Mouse (Mus musculus) embryo, embryonic 10.5 days (tissue): ENCODE measurements around the gene Creb3l2.

Experiments used
- DNase-seq: peaks from one replicate; pipeline ENCODE4 v3.0.0-alpha.2; 2015; ENCODE audit warnings: low spot score

Gene Creb3l2

DNA sequence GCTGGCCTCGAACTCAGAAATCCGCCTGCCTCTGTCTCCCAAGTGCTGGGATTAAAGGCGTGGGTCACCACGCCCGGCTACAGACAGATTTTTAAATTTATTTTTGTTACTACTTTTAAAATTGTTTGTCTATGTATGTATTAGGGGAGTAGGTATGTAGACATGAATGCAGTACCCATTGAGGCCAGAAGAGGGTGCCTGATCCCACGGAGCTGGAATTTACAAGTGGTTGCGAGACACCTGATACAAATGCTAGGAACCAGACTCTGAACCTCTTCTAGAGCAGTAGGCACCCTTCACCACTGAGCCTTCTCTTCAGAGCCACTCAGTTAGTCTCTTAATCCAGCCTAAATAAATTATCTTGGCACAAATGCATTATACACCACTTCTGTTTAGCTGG is 70.6 kb downstream of the Creb3l2 start:
- DNase-seq: peak; percentile 28

DNA sequence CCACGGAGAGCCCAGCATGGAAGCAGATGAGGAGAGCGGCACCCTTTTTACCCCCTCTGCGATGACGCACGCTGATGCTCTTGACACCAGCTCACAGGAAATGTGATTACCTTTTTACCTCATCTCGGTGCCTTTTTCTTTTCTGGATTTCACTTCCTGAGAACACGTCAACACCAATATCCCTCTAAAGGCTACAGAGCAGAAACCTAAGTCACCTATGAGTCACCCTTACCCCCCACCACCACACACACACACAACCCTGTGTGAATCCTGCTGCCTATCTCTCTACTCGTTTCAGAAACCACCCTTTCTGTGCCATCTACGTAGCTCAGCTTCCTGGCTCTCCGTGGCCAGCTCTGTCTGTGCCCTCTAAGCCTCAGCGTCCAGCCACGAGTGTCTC is 71.4 kb downstream of the Creb3l2 start:
- no peak for DNase-seq

DNA sequence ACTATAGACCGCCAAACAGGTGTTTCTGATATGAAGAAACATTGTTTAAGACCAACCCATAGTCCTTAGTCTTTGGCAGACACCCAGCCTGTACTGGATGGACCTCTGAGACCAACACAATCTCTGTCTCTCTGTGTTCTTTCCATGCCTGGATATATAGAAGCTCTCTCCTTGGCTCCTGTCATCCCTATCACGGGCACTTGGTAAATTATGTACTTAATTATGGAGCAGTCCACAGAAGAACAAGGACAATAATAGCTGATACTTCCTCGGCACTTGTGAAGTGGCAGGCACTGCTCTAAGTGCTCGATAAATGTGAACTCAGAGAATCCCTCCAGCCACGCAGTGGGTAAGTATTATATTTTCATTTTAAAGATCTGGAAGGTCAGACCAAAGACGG is 72.2 kb downstream of the Creb3l2 start:
- no peak for DNase-seq

DNA sequence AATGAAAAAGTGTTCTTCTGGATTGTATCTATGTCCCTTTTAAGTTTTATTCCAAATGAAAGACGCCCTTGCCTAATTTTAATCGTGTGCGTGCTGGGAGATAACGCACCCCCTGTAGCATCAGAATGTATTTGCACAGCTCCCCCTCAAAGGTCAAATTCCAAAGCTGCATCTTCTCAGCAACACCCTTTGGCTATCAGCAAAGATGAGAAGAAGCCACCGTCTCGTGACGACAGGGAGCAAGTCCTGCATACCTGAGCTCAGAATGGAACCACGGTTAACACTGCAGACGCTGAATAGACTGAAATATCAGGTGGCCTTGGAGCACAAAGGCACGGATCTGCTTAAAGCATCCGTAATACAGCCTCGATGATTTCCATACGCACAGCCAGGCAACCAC is 73.7 kb downstream of the Creb3l2 start:
- no peak for DNase-seq

DNA sequence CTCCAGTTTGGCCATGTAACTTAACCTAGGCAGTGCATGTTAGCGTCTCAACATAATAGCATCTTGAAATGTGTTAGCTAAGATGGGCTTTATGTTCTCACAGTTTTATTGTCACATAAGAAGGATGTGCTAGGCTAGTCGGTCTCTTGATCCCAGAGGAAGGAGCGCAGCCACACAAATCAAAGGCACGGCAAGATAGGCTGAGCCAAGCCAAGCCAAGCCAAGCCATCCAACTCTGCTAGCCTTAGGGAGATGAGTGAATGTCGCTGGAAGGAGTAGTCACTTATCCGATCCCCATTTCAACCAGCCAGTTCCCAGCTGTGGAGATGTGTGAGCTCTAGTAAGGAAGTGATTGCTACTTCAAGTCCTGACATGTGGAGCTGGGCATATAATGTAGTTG is 75.0 kb downstream of the Creb3l2 start:
- DNase-seq: no peak

DNA sequence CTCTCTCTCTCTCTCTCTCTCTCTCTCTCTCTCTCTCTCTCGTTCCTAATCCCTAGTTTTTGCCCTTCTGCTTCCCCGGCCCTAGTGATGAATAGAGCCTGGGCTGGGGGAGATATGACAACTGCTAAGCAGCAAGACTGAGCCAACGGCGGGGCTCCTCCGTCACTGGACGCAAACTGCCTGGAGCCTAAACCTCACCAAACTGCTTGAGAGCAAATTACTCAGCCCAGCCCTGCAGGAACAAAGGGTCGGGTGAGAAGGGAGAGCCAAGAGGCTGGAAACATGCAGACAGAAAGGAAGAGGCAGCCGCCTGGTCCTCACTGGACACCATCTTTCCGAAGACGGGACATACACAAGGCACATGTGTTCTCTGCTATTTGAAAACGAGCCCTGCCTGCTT is 76.8 kb downstream of the Creb3l2 start:
- DNase-seq: peak; percentile 15

DNA sequence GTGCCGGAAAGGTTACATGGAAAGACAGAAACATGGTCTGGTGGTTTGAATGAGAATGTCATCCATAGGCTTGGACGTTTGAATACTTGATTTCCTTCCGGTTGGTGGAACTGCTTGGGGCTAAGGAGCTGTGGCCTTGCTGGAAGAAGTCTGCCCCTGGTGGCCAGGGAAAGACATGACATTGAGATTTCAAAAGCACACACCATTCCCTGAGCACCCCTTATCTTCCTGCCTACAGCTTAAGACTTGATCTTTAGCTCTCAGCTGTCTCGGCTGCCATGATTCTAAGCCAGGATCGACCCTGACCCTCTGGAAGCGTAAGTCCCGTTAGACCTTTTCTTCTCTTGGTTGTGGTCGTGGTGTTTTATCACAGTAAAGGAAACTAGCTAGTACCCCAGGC is 77.6 kb downstream of the Creb3l2 start:
- DNase-seq: no peak

DNA sequence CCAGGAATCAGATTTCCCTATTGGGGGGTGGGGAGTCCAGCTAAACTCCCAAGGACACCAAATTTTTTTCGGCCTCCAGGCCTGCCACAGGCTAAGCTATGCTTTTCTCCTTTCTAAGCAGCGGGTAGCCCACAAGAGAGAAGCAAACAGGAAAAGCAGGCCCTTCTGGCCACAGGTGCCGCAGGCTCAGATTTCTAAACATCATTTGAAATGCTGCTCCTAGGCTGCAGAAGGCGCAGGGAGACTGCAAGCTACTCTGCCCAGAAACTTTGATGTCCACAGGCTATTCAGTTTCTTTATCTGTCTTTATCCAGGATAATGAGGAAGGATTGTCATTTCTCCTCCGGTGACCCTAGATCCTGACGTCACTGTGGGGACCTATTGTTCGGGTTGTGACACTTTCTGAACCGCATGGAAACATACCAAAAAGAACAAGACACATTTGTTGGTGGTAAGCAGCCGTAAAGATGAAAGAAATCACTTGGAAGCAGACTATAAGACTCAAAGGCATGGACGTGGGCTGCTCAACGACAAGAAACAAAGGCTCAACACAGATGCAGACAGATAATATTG is 81.0 kb downstream of the Creb3l2 start:
- DNase-seq: peak; percentile 47

DNA sequence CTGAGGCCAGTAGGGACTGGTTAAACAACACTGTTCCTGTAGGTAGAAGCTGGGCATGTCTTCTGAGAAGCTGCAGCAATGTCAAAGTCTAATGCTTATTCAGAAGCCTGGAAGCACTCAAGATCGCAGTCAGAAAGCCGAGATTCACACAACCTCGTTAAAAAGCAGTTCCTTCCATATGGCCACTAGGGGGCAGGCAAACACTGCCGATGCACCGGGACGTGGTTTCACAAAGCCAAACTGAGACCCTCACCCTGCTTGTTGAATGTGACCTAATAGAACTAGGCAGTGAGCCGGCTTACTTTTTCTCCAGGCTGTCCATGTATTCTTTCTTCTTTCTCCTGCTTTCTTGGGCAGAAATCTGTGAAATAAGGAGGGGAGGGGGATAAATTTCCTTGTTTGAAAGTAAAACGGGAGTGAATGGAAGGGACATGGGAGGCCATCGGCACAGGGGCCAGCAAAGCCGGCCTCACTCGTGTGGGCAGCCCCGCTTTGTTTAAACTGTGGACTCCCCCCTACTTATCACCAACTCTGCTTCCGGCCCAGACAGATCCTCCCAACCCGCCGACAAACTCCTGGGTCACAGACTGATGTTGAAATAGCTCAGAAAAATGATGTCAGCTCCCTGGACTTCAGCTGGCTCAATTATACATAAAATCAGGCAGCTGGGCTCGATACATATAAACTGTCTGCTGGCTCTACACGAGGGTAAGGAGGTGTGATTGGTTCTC is 87.3 kb downstream of the Creb3l2 start:
- DNase-seq: peak; percentile 95

DNA sequence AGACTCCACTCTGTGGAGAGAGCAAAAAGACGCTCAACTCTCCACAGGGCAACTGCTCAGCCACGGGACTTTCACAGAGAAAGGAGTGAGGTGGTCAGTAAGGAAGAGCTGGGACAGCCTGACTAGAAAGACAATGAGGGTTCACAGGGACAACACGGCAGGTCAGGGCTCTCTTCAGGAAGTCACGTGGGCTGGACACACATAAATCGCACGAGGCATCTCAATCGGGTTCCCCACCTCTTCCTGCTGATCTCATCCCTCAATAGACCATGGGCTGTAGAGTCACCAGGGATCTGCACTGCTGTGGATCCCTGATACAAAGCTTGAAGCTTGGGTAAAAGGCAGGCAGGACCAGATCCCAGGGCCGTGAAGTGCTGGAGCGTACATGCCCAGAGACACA is 88.3 kb downstream of the Creb3l2 start:
- DNase-seq: no peak

DNA sequence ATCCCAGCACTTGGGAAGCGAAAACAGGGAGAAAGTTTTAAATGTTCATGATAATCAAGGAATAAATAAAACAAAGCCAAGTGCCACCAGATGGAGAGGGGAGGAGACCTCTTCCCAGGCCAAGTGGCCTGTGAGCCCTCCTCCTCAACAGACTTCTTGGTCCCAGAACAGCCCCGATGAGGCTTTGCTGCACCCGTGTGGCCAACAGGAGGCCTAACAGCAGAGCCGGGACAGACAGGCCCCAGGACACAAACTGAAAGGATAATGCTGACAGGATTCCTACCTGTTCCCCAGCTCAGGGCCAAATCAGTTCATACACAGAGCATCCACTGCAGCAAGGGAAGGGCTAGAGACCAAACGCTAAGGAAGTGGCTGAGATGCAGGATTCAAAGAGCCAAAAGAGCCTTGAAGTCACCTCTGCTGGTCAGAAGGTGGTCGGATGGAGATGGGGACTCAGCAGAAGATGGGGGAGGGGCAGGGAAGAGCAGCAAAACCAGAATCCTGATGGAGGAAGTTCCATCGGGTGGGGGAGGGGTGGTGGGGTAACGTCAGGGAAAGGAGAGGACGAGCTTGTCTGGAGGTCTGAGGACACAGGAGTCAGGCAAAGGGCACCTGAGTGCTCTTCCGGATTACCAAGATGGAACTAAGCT is 90.1 kb downstream of the Creb3l2 start:
- peak; percentile 85 for DNase-seq

DNA sequence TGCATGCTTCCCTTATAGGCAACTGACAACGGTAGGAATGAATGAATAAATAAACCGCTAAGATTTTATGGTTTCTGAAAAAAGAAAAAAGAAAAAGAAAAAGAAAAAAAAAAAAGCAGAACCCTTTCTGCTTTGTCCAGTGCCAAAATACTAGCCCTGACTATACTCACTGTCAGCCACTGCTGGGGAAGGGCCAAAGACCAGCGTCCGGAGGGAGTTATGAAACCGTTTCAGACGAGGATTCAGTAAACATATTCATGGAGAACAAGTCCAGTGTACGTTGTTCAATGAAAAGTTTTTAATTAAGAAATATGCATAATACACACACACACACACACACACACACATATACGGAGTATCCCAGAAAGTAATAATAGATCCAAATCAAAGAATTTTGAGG is 91.6 kb downstream of the Creb3l2 start:
- no peak for DNase-seq

DNA sequence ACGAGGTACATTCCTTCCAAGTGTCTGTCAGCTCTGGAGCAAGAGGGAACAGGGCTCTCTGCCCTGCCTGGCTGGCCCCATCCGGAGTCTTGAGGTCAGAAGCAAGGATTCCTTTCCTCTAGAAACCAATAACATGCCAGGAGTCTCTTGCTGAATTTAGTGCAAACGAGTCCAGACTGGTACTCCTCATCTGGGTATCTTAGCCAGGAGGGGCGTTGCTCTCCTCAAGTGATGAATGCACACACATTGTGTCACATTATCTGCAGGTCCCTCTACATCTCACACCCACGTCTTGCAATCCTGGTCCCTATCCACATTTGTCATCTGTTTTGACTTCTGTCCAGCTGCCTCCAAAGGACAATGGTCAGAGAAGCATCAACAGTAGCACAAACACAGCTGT is 94.3 kb downstream of the Creb3l2 start:
- no peak for DNase-seq

DNA sequence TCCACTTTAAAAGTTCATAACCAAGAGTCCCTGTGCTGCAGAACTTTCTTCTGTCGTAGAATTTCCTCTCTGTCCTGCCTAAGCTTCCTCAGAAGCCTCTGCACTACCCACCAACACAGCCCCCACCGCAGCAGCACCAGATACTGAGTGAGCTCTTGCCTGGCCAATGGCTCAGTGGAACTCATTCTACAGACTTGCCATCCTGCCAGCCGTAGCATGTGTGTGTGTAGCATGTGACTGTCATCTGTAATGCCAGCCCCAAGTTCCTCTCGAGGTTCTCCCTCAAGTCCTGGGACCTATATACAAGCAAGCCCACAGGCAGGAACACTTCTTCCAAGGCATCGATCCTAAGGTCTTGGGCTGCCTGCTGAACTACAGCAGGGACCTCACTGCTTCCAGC is 103.9 kb downstream of the Creb3l2 start:
- no peak for DNase-seq

DNA sequence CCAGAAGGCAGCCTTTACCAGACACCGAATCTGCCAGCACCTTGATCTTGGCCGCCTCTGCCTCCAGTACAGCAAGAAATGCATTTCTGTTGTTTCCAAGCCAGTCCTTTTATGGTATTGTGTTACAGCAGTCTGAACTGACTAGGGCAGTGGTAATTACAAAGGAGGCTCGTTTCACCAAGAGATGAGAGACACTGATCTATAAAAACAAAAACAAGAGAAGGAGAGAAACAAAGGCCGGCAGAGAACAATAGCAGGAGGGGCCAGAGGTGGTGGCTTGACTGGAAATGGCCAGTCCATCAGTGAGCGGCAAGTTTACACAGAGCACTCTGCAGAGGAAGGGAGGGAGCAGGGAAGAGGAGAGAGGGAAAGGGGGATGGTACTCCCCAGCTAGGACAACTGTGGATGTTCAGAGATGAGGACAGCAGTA is 105.1 kb downstream of the Creb3l2 start:
- DNase-seq: no peak

DNA sequence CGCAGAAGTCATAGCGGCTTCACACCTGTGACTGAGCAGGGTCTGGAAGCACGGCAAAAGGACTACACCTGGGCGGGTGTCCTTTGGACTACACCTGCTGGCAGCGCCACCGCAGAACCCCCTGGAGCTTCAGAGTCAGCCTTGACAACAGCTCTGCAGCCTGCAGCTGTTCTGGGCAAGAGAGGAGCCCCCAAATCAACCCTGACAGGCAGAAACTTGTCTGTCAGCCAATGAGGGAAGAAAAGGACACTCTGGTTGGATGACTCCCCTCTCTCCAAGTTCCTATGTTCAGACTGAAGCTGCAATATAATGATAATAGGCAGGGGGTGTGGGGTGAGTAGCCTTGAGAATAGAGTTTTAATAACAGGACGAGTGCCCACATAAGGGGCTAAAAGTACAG is 105.6 kb downstream of the Creb3l2 start:
- DNase-seq: no peak

DNA sequence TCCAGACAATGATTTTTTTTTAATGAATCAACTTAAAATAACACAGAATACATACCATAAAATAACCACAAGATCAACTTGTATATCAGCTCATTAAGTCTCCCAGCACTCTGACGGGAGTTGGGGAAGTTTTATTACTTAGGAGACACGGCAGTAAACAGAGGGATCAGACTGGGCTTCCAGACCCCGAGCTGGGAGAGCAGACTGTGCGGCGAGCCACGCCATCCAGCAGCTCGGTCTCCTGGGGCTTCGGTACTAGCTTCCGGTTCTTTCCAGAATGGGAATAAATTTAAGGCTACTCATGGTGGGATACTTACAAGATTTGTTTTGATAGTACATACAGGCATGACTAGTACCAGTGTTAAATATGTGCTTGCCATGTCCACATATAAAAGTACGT is 109.1 kb downstream of the Creb3l2 start:
- DNase-seq: no peak

DNA sequence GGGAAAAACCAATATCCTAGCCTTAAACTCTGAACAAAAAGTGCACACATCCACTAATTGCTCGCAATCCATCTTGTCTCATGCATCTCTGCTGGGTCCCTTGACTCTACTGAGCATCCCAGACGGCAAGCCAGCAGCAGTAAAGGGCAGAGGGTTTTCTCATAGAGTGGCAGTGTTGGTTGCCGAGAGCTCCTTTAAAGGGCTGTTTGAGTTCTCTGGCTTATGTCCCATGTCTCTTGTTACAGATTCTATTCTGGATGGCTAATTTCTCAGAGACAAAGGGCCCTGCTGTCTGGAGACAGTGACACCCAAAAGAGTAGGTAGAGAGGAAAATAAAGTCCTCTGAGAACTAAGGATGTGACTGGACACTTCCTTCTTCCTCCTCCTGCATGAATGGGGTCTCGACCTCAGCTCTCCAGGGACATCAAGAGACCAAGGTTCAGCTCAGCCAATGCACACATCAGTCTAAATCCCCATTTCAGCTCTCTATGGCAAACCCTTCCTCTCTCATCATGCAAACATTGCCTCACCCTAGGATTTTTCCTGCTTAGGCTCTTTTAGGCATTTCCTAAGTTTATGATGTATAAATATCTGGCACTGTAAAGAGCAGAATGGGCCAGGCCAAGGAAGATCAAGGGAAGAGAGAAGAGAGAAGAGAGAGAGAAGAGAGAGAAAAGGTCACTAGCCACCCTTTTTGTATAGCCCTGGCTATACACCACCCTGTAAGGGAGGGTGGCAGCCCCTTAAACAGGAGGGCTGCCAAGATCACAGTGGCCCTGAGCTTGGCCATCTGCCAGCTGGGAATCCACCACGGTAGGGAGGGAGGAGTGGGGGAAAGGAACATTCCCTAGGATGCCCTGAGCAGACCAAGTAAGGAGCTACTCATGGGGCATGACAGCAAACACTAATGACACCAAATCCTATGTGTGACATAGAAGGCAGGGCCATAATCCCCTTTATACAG is 111.8 kb downstream of the Creb3l2 start:
- peak; percentile 32 for DNase-seq

DNA sequence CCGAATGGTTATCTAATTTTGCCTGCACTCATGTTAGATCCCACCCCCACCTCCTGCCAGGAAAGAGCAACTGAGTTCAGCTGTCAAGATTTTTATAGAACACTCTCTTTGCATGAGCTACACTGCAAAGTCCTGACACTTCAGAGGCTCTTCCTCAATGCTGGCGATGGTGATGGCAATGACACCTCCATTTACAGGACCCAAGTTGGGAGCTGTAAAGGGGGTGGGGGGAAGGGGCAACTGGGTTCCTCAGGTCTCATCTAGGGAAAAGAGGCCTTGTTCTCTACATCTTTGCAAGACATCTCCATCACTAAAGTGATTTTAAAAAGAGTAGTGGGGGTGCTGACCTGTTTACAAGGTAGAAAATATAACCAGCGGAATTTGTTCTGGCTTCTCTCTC is 112.6 kb downstream of the Creb3l2 start:
- DNase-seq: no peak

DNA sequence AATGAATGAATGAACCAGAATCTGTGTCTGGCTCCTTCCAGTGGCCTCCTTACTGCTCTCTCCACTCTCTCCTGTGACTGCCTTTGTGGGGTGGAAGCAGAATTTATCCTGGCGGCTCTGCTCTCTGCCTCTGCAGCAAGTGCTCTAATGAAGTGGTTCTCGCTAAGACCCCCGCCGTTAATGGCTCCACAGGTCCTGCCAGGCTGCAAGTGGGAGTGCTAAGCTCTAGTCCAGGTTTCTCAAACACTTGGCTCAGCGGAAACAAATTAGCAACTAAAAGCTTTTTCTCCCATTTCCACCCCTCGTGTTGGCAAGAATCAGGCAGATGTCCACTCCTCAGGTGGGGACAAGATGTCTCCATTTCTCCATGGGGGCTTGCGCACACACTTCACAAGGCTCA is 113.3 kb downstream of the Creb3l2 start:
- DNase-seq: no peak

DNA sequence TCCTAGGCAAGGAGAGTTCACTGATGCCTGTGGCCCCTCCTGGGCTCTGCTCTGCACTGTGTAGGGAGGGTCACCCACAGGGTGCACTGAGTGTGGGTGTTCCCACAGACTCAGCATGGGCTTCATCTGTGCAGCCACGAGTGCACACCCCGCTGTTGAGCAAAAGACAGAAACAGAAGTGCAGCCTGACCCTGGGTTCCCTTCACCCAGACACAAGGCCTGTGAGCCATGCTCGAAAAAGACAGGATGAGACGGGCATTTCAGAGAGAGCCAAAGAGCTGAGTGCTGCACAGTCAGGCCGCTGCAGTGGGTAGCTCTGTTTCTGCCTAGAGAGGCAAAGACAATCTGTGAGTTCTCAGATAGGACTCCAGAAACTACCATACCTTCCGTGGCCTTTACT is 114.4 kb downstream of the Creb3l2 start:
- no peak for DNase-seq

DNA sequence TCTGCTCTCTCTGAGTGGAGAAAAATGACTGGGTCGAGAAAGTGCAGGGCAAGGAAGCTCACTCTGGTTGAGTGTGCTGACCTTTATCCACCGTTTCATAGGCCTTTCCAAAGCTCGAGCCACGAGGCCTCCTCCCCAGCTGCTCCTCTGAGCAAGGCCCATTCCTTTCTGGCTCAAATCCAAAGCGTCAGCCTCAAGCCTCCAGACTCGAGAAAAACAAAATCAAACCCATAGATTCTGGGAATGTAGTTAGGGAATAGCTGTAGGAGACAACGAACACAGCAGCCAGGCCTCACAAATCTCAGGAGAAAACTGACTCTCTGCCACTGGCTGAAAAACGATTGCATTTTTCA is 115.4 kb downstream of the Creb3l2 start:
- no peak for DNase-seq
